Mouse (Mus musculus) ES-E14 (cell line): ENCODE results near the gene Ppp4r3b.

Source experiments
- MAFK ChIP-seq: IDR thresholded peaks from 2 replicates; pipeline ENCODE4 v1.6.1; 2014; ENCODE audit warnings: mild to moderate bottlenecking, low read depth, low read length, inconsistent platforms; ENCODE audit not compliant: insufficient read depth
- ZNF384 ChIP-seq: IDR thresholded peaks from 2 replicates; pipeline ENCODE4 v1.6.1; 2012; ENCODE audit warnings: low read depth, low read length, inconsistent platforms

DNA sequence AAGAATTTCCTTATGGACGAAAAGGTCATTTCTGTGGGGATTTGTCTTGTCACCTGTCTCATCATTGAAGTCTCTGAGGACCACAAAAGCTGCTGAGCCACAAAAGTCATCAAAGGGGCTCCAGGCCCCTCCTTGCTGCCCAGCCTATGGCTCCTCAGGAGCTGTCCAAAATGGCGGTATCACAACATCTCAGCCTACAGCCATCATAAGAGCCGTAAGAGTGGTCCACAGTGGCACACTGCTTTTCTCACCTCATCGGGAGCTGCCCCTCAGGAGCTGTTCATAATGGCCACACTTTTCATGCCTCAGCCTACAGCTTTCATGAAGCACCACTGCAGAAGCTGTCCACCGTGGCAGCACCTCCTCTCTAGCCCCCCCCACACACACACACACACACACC, 75.7 kb downstream of the Ppp4r3b start:
- TF ChIP-seq ZNF384 (no peak), MAFK (no peak)
